In genomic region chr16:90149335-90149734, GRCm38 (mm10) we compare ENCODE assay signal across 23 mouse cellular contexts. TPM values are rescaled to one million over a fixed set of nuclear protein-coding genes. Genes with fewer than 3 reads are reported as not detected.
DNase-seq lines count a peak whose midpoint lies in the region; ATAC-seq and TF ChIP-seq lines count a peak whose summit lies in the region.
"Had no signal": no experiment of that assay in that cellular context is flagged by ENCODE, and none has a peak within 500 bp of the region (broad histone marks: within the 10 kb centered on the region; RNA-seq: fewer than 3 reads in every experiment).

No protein-coding gene starts in this region.

- DNase-seq in heart, adult 8-10 months (ENCODE audit: low spot score) = no peak
- DNase-seq in lung, adult 2 months = no peak
- DNase-seq in gastrocnemius, postnatal 14 days = no peak
- no peak for DNase-seq in kidney, adult 8-10 months
- DNase-seq: adrenal gland, postnatal 36 days; cerebellum, adult 2 months; cerebellum, postnatal 36 days; gastrocnemius, postnatal 25 days; right cerebral cortex, postnatal 4 days; thymus, adult 2 months had no signal

- WGBS in heart, embryonic 11.5 days (ENCODE audit: insufficient replicate concordance) = 40% methylated on average over 9 of the region's 9 CpGs
- WGBS in lung, embryonic 16.5 days = 36% methylated on average over 9 of the region's 9 CpGs
- WGBS in lung, adult 2 months = 58% methylated on average over 9 of the region's 9 CpGs
- 68% methylated on average over 9 of the region's 9 CpGs for WGBS in embryonic facial prominence, embryonic 13.5 days
- 64% methylated on average over 9 of the region's 9 CpGs for WGBS in stomach, embryonic 14.5 days

- H3K27me3 ChIP-seq in heart, embryonic 11.5 days (ENCODE audit: control insufficient read depth, insufficient read depth, low read length) = no peaks in the 10 kb centered on the region
- no peaks in the 10 kb centered on the region; the same call in 1 of the 2 replicates for H3K27me3 ChIP-seq in lung, embryonic 16.5 days (ENCODE audit: control insufficient read depth, insufficient read depth, low read depth, low read length)
- H3K27me3 ChIP-seq in embryonic facial prominence, embryonic 13.5 days = no peaks in the 10 kb centered on the region
- H3K27me3 ChIP-seq in stomach, embryonic 14.5 days (ENCODE audit: control insufficient read depth, insufficient read depth, low read length) = no peaks in the 10 kb centered on the region
- H3K27me3 ChIP-seq: heart, embryonic 15.5 days; hindbrain, embryonic 12.5 days; limb, embryonic 12.5 days; neural tube, embryonic 12.5 days had no signal

- H3K36me3 ChIP-seq in heart, embryonic 11.5 days (ENCODE audit: control insufficient read depth, insufficient read depth, low read length) = no peaks in the 10 kb centered on the region
- H3K36me3 ChIP-seq in lung, embryonic 16.5 days (ENCODE audit: control insufficient read depth, insufficient read depth, low read length) = no peaks in the 10 kb centered on the region
- H3K36me3 ChIP-seq in embryonic facial prominence, embryonic 13.5 days = no peaks in the 10 kb centered on the region
- no peaks in the 10 kb centered on the region for H3K36me3 ChIP-seq in stomach, embryonic 14.5 days (ENCODE audit: control insufficient read depth, insufficient read depth, low read length)
- H3K36me3 ChIP-seq: heart, embryonic 15.5 days; hindbrain, embryonic 12.5 days; limb, embryonic 12.5 days; midbrain, embryonic 12.5 days; neural tube, embryonic 12.5 days had no signal

- intact Hi-C loops in gastrocnemius, postnatal 14 days (cut with DNase I; ENCODE audit: low total_unique reads) = no loop called here

- no peak overlapping the region for H3K9ac ChIP-seq in heart, embryonic 11.5 days (ENCODE audit: low read depth, low read length)
- H3K9ac ChIP-seq in lung, embryonic 16.5 days (ENCODE audit: low read length) = no peak overlapping the region
- no peak overlapping the region for H3K9ac ChIP-seq in embryonic facial prominence, embryonic 13.5 days
- no peak overlapping the region for H3K9ac ChIP-seq in stomach, embryonic 14.5 days (replicated peaks; ENCODE audit: low read depth, low read length)
- H3K9ac ChIP-seq: heart, embryonic 15.5 days; hindbrain, embryonic 12.5 days; limb, embryonic 12.5 days; liver, embryonic 14.5 days; midbrain, embryonic 12.5 days; neural tube, embryonic 12.5 days had no signal

- 0 out of 2 replicates have a peak overlapping the region, but pooled peaks have one; percentile 35 for H3K27ac ChIP-seq in heart, embryonic 11.5 days (ENCODE audit: low read depth, low read length)
- H3K27ac ChIP-seq in lung, embryonic 16.5 days (ENCODE audit: low read length) = no peak overlapping the region
- H3K27ac ChIP-seq in embryonic facial prominence, embryonic 13.5 days = peak overlapping the region; percentile 45; the same call in 1 of the 2 replicates
- peak overlapping the region; percentile 52; the same call in 1 of the 2 replicates for H3K27ac ChIP-seq in stomach, embryonic 14.5 days (ENCODE audit: low read length)
- H3K27ac ChIP-seq: heart, embryonic 15.5 days; hindbrain, embryonic 12.5 days; limb, embryonic 12.5 days; liver, embryonic 14.5 days; midbrain, embryonic 12.5 days; neural tube, embryonic 12.5 days had no signal

- TF ChIP-seq POLR2A in lung, adult 2 months (IDR thresholded peaks at IDR 0.05; ENCODE audit: borderline replicate concordance, extremely low read depth, low read depth, low read length) = no peak

- H3K9me3 ChIP-seq in heart, embryonic 11.5 days (replicated peaks; ENCODE audit: control insufficient read depth, low read length) = no peaks in the 10 kb centered on the region
- H3K9me3 ChIP-seq in lung, embryonic 16.5 days (ENCODE audit: control insufficient read depth, low read length) = no peaks in the 10 kb centered on the region
- H3K9me3 ChIP-seq in embryonic facial prominence, embryonic 13.5 days = no peaks in the 10 kb centered on the region
- H3K9me3 ChIP-seq in stomach, embryonic 14.5 days (ENCODE audit: control insufficient read depth, low read depth, low read length) = no peaks in the 10 kb centered on the region
- H3K9me3 ChIP-seq: heart, embryonic 15.5 days; hindbrain, embryonic 12.5 days; limb, embryonic 12.5 days; midbrain, embryonic 12.5 days; neural tube, embryonic 12.5 days had no signal

- H3K4me1 ChIP-seq in heart, embryonic 11.5 days (ENCODE audit: control insufficient read depth, insufficient read depth, low read length) = peaks cover 15% of the 10 kb centered on the region
- peaks cover 19% of the 10 kb centered on the region for H3K4me1 ChIP-seq in lung, embryonic 16.5 days (replicated peaks; ENCODE audit: control insufficient read depth, insufficient read depth, low read length)
- H3K4me1 ChIP-seq in lung, adult 2 months (ENCODE audit: control insufficient read depth, insufficient read depth, low read length) = no peaks in the 10 kb centered on the region; the same call in 1 of the 2 replicates
- peaks cover 13% of the 10 kb centered on the region; the same call in 1 of the 2 replicates for H3K4me1 ChIP-seq in embryonic facial prominence, embryonic 13.5 days
- peaks cover 7% of the 10 kb centered on the region; the same call in 1 of the 2 replicates for H3K4me1 ChIP-seq in stomach, embryonic 14.5 days (ENCODE audit: control insufficient read depth, insufficient read depth, low read length)

- ATAC-seq in heart, embryonic 11.5 days (replicated peaks; ENCODE audit: insufficient number of reproducible peaks, low FRiP score, low TSS enrichment) = no peak
- ATAC-seq in lung, embryonic 16.5 days (ENCODE audit: low read depth) = peak; percentile 32; the same call in 1 of the 2 replicates
- ATAC-seq in embryonic facial prominence, embryonic 13.5 days (ENCODE audit: insufficient number of reproducible peaks, insufficient read depth, low FRiP score, low TSS enrichment, low read depth) = no peak
- no peak for ATAC-seq in stomach, embryonic 14.5 days (ENCODE audit: insufficient number of reproducible peaks, insufficient read depth, low FRiP score, low read depth)
- ATAC-seq: forebrain, embryonic 14.5 days; inflammation-experienced regulatory T-cells, adult 6 months had no signal

- no peak overlapping the region for H3K4me3 ChIP-seq in heart, embryonic 11.5 days (ENCODE audit: low read depth, low read length)
- H3K4me3 ChIP-seq in lung, embryonic 16.5 days (ENCODE audit: low read length) = no peak overlapping the region
- H3K4me3 ChIP-seq in lung, adult 2 months (replicated peaks; ENCODE audit: extremely low read depth, low read depth, low read length) = no peak overlapping the region
- H3K4me3 ChIP-seq in embryonic facial prominence, embryonic 13.5 days = no peak overlapping the region
- no peak overlapping the region for H3K4me3 ChIP-seq in stomach, embryonic 14.5 days (ENCODE audit: low read depth, low read length)
- H3K4me3 ChIP-seq: erythroblast, embryonic 14.5 days; heart, embryonic 15.5 days; hindbrain, embryonic 12.5 days; limb, embryonic 12.5 days; midbrain, embryonic 12.5 days; neural tube, embryonic 12.5 days had no signal

- peak overlapping the region; percentile 14; the same call in 1 of the 2 replicates for H3K4me2 ChIP-seq in heart, embryonic 11.5 days
- no peak overlapping the region for H3K4me2 ChIP-seq in lung, embryonic 16.5 days (ENCODE audit: low read depth, low read length)
- no peak overlapping the region for H3K4me2 ChIP-seq in embryonic facial prominence, embryonic 13.5 days
- no peak overlapping the region for H3K4me2 ChIP-seq in stomach, embryonic 14.5 days (replicated peaks; ENCODE audit: low read depth, low read length)
- H3K4me2 ChIP-seq: heart, embryonic 15.5 days; hindbrain, embryonic 12.5 days; limb, embryonic 12.5 days; midbrain, embryonic 12.5 days; neural tube, embryonic 12.5 days had no signal

- TF ChIP-seq CTCF in lung, adult 2 months (IDR thresholded peaks at IDR 0.05; ENCODE audit: insufficient read depth, low read length) = no peak

RNA-seq across cellular contexts. Expression of gene Tiam1, which starts 5.8 kb away (rescaled TPM):
- polyA plus RNA-seq in heart, embryonic 11.5 days (2014; fragmentation: Nextera tagmentation; extraction: Ambion mirVana) = 18.9 and 24.9 TPM in 2 replicates
- total RNA-seq in heart, adult 8-10 months (2022) = 1 to 10 TPM; 4.7 to 7.3 (median 6.7) TPM
- polyA plus RNA-seq in lung, embryonic 16.5 days (2015; fragmentation: Nextera tagmentation; extraction: Ambion mirVana) = 11.1 and 12.8 TPM in 2 replicates
- polyA plus RNA-seq in lung, adult 2 months (2012; rRNA removed) = 7.1 and 14.6 TPM in 2 replicates
- polyA plus RNA-seq in embryonic facial prominence, embryonic 13.5 days (2015; fragmentation: Nextera tagmentation; extraction: Ambion mirVana) = 44.6 and 45.9 TPM in 2 replicates
- 34.6 and 38.4 TPM in 2 replicates for polyA plus RNA-seq in stomach, embryonic 14.5 days (2014; fragmentation: Nextera tagmentation; extraction: Ambion mirVana)
- total RNA-seq in gastrocnemius, postnatal 14 days (2021) = 1 to 10 TPM; 4.7 to 7.1 TPM
